Mouse (Mus musculus) liver, embryonic 12.5 days (tissue): ENCODE measurements at regions not wholly inside any gene's neighbourhood (a gene's known extent, or its start where the extent isn't known, plus 50 kb on each side); places are given as distances from the start of the nearest gene placed in this dataset.
"Not testable (repeated sequence)": the region's sequence is repeated elsewhere in the genome, so short reads cannot be mapped to it uniquely, and the experiment has no call there.

ENCODE experiments used
- ATAC-seq: fragments of 200-750 bp; cut with Nextera tagmentation; 2 replicates; pipeline ENCODE4 v1.8.0; 2017; ENCODE audit warnings: moderate number of reproducible peaks, mild to moderate bottlenecking, moderate library complexity
- H3K27ac ChIP-seq: fragments of 300-500 bp; sonication (generic); 2 replicates; pipeline ENCODE4 v1.5.1; 2016; ENCODE audit warnings: mild to moderate bottlenecking
- H3K27me3 ChIP-seq: fragments of 300-500 bp; sonication (generic); replicated peaks from 2 replicates; pipeline ENCODE4 v1.6.1; 2016; ENCODE audit warnings: mild to moderate bottlenecking, moderate library complexity
- H3K36me3 ChIP-seq: fragments of 300-500 bp; sonication (generic); 2 replicates; pipeline ENCODE4 v1.6.1; 2016; ENCODE audit warnings: mild to moderate bottlenecking, moderate library complexity
- H3K4me1 ChIP-seq: fragments of 300-500 bp; sonication (generic); 2 replicates; pipeline ENCODE4 v1.6.1; 2016
- H3K4me2 ChIP-seq: fragments of 300-500 bp; sonication (generic); 2 replicates; pipeline ENCODE4 v1.6.1; 2016; ENCODE audit warnings: mild to moderate bottlenecking, moderate library complexity
- H3K4me3 ChIP-seq: fragments of 300-500 bp; sonication (generic); 2 replicates; pipeline ENCODE4 v1.5.1; 2016; ENCODE audit warnings: mild to moderate bottlenecking, moderate library complexity
- H3K9ac ChIP-seq: fragments of 300-500 bp; sonication (generic); 2 replicates; pipeline ENCODE4 v1.6.1; 2016; ENCODE audit warnings: mild to moderate bottlenecking, moderate library complexity
- H3K9me3 ChIP-seq: fragments of 300-500 bp; sonication (generic); replicated peaks from 2 replicates; pipeline ENCODE4 v1.6.1; 2016; ENCODE audit warnings: mild to moderate bottlenecking, moderate library complexity
- WGBS: fragments of 180-500 bp; shearing (Covaris S2); methylation state at CpG from one replicate; pipeline ENCODE4 v1.1.7; 2016; ENCODE audit not compliant: insufficient replicate concordance; 5-methylcytosine and 5-hydroxymethylcytosine counted together

- Histone ChIP-seq H3K27me3 (no peaks in the 10 kb centered on the region), H3K9ac (no peak overlapping the region), H3K4me3 (no peak overlapping the region), H3K27ac (no peak overlapping the region), H3K9me3 (no peaks in the 10 kb centered on the region), H3K4me1 (no peaks in the 10 kb centered on the region), H3K36me3 (no peaks in the 10 kb centered on the region), H3K4me2 (no peak overlapping the region)
- ATAC-seq, result no peak
- 59% methylated on average over 1 of the region's 1 CpGs for WGBS
Measured at GRCm38 (mm10) chr13:4858341-4858740, 249.4 kb upstream of the Akr1e1 start.

GRCm38 (mm10) chr13:4839481-4839880 lies 230.5 kb upstream of the Akr1e1 start:
- H3K4me3 ChIP-seq, H3K4me1 ChIP-seq, ATAC-seq, H3K4me2 ChIP-seq, H3K27me3 ChIP-seq, H3K9ac ChIP-seq, H3K9me3 ChIP-seq, H3K27ac ChIP-seq, H3K36me3 ChIP-seq: not testable (repeated sequence)
- 63% methylated on average over 2 of the region's 2 CpGs for WGBS

- H3K9ac ChIP-seq, result no peak overlapping the region
- H3K4me2 ChIP-seq, result no peak overlapping the region
- no peaks in the 10 kb centered on the region for H3K36me3 ChIP-seq
- no peak for ATAC-seq
- no peaks in the 10 kb centered on the region for H3K27me3 ChIP-seq
- 60% methylated on average over 3 of the region's 3 CpGs for WGBS
- no peaks in the 10 kb centered on the region for H3K9me3 ChIP-seq
- no peaks in the 10 kb centered on the region for H3K4me1 ChIP-seq
- H3K27ac ChIP-seq, result no peak overlapping the region
- no peak overlapping the region for H3K4me3 ChIP-seq
Measured at GRCm38 (mm10) chr13:4826756-4827155, 217.8 kb upstream of the Akr1e1 start.

GRCm38 (mm10) chr13:4825749-4826148 lies 216.8 kb upstream of the Akr1e1 start:
- H3K4me3 ChIP-seq, H3K27ac ChIP-seq, H3K4me1 ChIP-seq, H3K36me3 ChIP-seq, H3K4me2 ChIP-seq, ATAC-seq, H3K27me3 ChIP-seq, H3K9ac ChIP-seq, H3K9me3 ChIP-seq: not testable (repeated sequence)
- 73% methylated on average over 1 of the region's 1 CpGs for WGBS

GRCm38 (mm10) chr13:4806876-4807275 lies 197.9 kb upstream of the Akr1e1 start:
- no peak overlapping the region for H3K4me3 ChIP-seq
- H3K4me1 ChIP-seq, result no peaks in the 10 kb centered on the region
- no peaks in the 10 kb centered on the region for H3K27me3 ChIP-seq
- WGBS, result 68% methylated on average over 2 of the region's 2 CpGs
- H3K27ac ChIP-seq, result no peak overlapping the region
- H3K9ac ChIP-seq, result no peak overlapping the region
- no peak overlapping the region for H3K4me2 ChIP-seq
- H3K9me3 ChIP-seq, result no peaks in the 10 kb centered on the region
- H3K36me3 ChIP-seq, result no peaks in the 10 kb centered on the region
- no peak for ATAC-seq

GRCm38 (mm10) chr13:4800666-4801065 lies 191.7 kb upstream of the Akr1e1 start:
- no peaks in the 10 kb centered on the region for H3K27me3 ChIP-seq
- peaks cover 6% of the 10 kb centered on the region; the same call in 1 of the 2 replicates for H3K9me3 ChIP-seq
- WGBS, result 73% methylated on average over 14 of the region's 14 CpGs
- no peak overlapping the region for H3K27ac ChIP-seq
- H3K36me3 ChIP-seq, result no peaks in the 10 kb centered on the region
- no peak overlapping the region for H3K4me3 ChIP-seq
- no peaks in the 10 kb centered on the region for H3K4me1 ChIP-seq
- no peak overlapping the region for H3K9ac ChIP-seq
- no peak for ATAC-seq
- no peak overlapping the region for H3K4me2 ChIP-seq

GRCm38 (mm10) chr13:4791139-4791538 lies 182.2 kb upstream of the Akr1e1 start:
- 61% methylated on average over 2 of the region's 2 CpGs for WGBS
- no peak for ATAC-seq
- no peak overlapping the region for H3K9ac ChIP-seq

GRCm38 (mm10) chr13:4790414-4790813 lies 181.4 kb upstream of the Akr1e1 start:
- Histone ChIP-seq H3K27ac (no peak overlapping the region), H3K4me1 (no peaks in the 10 kb centered on the region), H3K4me2 (no peak overlapping the region), H3K27me3 (no peaks in the 10 kb centered on the region), H3K4me3 (no peak overlapping the region), H3K9me3 (no peaks in the 10 kb centered on the region), H3K36me3 (no peaks in the 10 kb centered on the region), H3K9ac (no peak overlapping the region)
- 43% methylated on average over 2 of the region's 2 CpGs for WGBS
- ATAC-seq, result no peak

More at GRCm38 (mm10) chr13:4791139-4791538, 182.2 kb upstream of the Akr1e1 start:
- no peaks in the 10 kb centered on the region for H3K36me3 ChIP-seq
- no peak overlapping the region for H3K27ac ChIP-seq
- H3K27me3 ChIP-seq, result no peaks in the 10 kb centered on the region
- H3K4me3 ChIP-seq, result no peak overlapping the region
- no peaks in the 10 kb centered on the region for H3K9me3 ChIP-seq
- H3K4me2 ChIP-seq, result no peak overlapping the region
- no peaks in the 10 kb centered on the region for H3K4me1 ChIP-seq

GRCm38 (mm10) chr13:4783290-4783689 lies 174.3 kb upstream of the Akr1e1 start:
- Histone ChIP-seq H3K4me1 (no peaks in the 10 kb centered on the region), H3K9me3 (no peaks in the 10 kb centered on the region), H3K27me3 (no peaks in the 10 kb centered on the region), H3K4me3 (no peak overlapping the region), H3K9ac (no peak overlapping the region), H3K4me2 (no peak overlapping the region), H3K36me3 (no peaks in the 10 kb centered on the region), H3K27ac (no peak overlapping the region)
- ATAC-seq, result no peak
- 51% methylated on average over 3 of the region's 3 CpGs for WGBS

GRCm38 (mm10) chr13:4778264-4778823 lies 169.4 kb upstream of the Akr1e1 start:
- H3K4me3 ChIP-seq, H3K9ac ChIP-seq, H3K9me3 ChIP-seq, H3K4me2 ChIP-seq, H3K36me3 ChIP-seq, H3K4me1 ChIP-seq, ATAC-seq, H3K27ac ChIP-seq, H3K27me3 ChIP-seq: not testable (repeated sequence)
- WGBS, result 51% methylated on average over 3 of the region's 3 CpGs

GRCm38 (mm10) chr13:4776855-4777254 lies 167.9 kb upstream of the Akr1e1 start:
- no peaks in the 10 kb centered on the region for H3K4me1 ChIP-seq
- H3K36me3 ChIP-seq, result no peaks in the 10 kb centered on the region
- no peak overlapping the region for H3K9ac ChIP-seq
- ATAC-seq, result no peak
- no peak overlapping the region for H3K4me2 ChIP-seq
- 28% methylated on average over 4 of the region's 4 CpGs for WGBS
- H3K4me3 ChIP-seq, result no peak overlapping the region
- no peak overlapping the region for H3K27ac ChIP-seq
- no peaks in the 10 kb centered on the region for H3K27me3 ChIP-seq
- no peaks in the 10 kb centered on the region for H3K9me3 ChIP-seq

- Histone ChIP-seq H3K9ac (no peak overlapping the region), H3K4me2 (no peak overlapping the region)
- no peak for ATAC-seq
Measured at GRCm38 (mm10) chr13:4772324-4772723, 163.3 kb upstream of the Akr1e1 start.

More at GRCm38 (mm10) chr13:4772324-4772723, 163.3 kb upstream of the Akr1e1 start:
- Histone ChIP-seq H3K4me3 (no peak overlapping the region), H3K36me3 (no peaks in the 10 kb centered on the region), H3K27me3 (no peaks in the 10 kb centered on the region), H3K4me1 (no peaks in the 10 kb centered on the region), H3K27ac (no peak overlapping the region), H3K9me3 (no peaks in the 10 kb centered on the region)
- 60% methylated on average over 2 of the region's 2 CpGs for WGBS
